Mouse (Mus musculus): ENCODE measurements around the gene Mphosph9. TPM values are rescaled to one million over a fixed set of nuclear protein-coding genes. Genes with fewer than 3 reads are reported as not detected.
"Not testable (repeated sequence)": the region's sequence is repeated elsewhere in the genome, so short reads cannot be mapped to it uniquely, and the experiment has no call there.

Mphosph9 gene
- polyA plus RNA-seq, 1 experiment: 7.1 TPM

DNA sequence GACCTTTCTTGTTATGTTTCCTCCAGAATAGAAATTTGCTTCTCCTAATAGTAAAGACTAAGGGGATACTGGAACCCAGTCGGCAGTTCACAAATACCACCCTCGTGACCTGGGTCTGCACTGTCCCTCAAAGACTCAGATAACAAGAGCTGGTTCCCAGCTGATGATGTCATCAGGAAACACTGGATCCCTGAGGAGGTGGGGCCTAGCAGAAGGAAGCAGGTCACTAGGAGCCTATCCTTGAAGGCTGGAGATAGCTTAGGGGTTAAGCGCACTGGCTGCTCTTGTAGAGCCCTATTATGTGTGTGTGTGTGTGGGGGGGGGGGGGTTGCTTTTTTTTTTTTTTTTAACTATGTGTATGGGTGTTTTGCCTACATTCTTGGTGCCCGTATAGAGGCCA, 27.6 kb downstream of the Mphosph9 start:
- no peak overlapping the region for H3K4me3 ChIP-seq (replicated peaks; ENCODE audit: control insufficient read depth, low read depth, low read length)
- H3K27ac ChIP-seq (ENCODE audit: control insufficient read depth, insufficient read depth, low read depth, low read length, poor library complexity): no peak overlapping the region
- whole genome bisulfite sequencing: 91% methylated on average over 4 of the region's 4 CpGs
- no peak for TF ChIP-seq CTCF (IDR thresholded peaks at IDR 0.05; ENCODE audit: control insufficient read depth, insufficient read depth, low read length)
- no peak for TF ChIP-seq POLR2A (IDR thresholded peaks at IDR 0.05; ENCODE audit: borderline replicate concordance, control insufficient read depth, low read depth, low read length)
- no peaks in the 10 kb centered on the region for H3K4me1 ChIP-seq (ENCODE audit: control insufficient read depth, insufficient read depth, low read length)

DNA sequence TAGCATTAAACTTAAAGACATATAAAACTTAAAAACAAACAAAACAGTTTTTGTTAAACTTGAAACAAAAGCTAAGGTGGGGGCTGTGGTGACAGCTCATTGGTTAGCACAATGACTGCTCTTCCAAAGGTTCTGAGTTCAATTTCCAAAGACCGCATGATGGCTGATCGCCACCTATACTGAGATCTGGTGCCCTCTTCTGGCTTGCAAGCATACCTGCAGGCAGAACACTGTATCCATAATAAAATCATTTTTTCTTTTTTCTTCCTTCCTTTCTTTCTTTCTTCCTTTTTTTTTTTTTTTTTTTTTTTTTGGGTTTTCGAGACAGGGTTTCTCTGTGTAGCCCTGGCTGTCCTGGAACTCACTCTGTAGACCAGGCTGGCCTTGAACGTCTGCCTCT, 28.5 kb downstream of the Mphosph9 start:
- 61% methylated on average over 3 of the region's 4 CpGs for WGBS
- not testable (repeated sequence) for H3K4me3 ChIP-seq (replicated peaks; ENCODE audit: control insufficient read depth, low read depth, low read length); H3K27ac ChIP-seq (ENCODE audit: control insufficient read depth, insufficient read depth, low read depth, low read length, poor library complexity); H3K4me1 ChIP-seq (ENCODE audit: control insufficient read depth, insufficient read depth, low read length)
- TF ChIP-seq CTCF (IDR thresholded peaks at IDR 0.05; ENCODE audit: control insufficient read depth, insufficient read depth, low read length): peak; percentile 54

DNA sequence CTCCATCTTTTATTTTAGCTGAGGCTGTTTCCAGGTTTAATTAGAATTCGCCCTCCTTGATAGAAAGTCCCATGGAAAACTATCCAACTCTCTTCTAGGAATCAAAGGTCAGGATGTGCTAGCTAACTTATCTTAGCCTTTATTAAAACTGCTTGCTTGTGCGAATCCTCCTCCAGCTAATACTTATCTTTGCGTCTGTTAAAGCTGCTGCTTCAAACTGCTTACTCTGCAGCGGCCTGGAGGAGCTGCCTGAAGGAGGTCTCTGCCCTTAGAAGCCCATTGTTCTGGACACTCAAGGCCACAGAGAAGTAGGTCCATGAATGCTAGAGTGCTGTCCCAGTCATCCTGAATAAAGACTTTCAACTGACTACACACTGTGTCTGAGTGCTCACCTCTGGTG, 31.3 kb downstream of the Mphosph9 start:
- WGBS: 91% methylated on average over 4 of the region's 4 CpGs
- no peak overlapping the region for H3K4me3 ChIP-seq (replicated peaks; ENCODE audit: control insufficient read depth, low read depth, low read length)
- TF ChIP-seq POLR2A (IDR thresholded peaks at IDR 0.05; ENCODE audit: borderline replicate concordance, control insufficient read depth, low read depth, low read length) (no peak), CTCF (IDR thresholded peaks at IDR 0.05; ENCODE audit: control insufficient read depth, insufficient read depth, low read length) (no peak)
- no peak overlapping the region for H3K27ac ChIP-seq (ENCODE audit: control insufficient read depth, insufficient read depth, low read depth, low read length, poor library complexity)
- no peaks in the 10 kb centered on the region for H3K4me1 ChIP-seq (ENCODE audit: control insufficient read depth, insufficient read depth, low read length)

- no peaks in the 10 kb centered on the region for H3K4me1 ChIP-seq (ENCODE audit: control insufficient read depth, insufficient read depth, low read length)
- H3K27ac ChIP-seq (ENCODE audit: control insufficient read depth, insufficient read depth, low read depth, low read length, poor library complexity): no peak overlapping the region
- TF ChIP-seq POLR2A (IDR thresholded peaks at IDR 0.05; ENCODE audit: borderline replicate concordance, control insufficient read depth, low read depth, low read length): no peak
- no peak for TF ChIP-seq CTCF (IDR thresholded peaks at IDR 0.05; ENCODE audit: control insufficient read depth, insufficient read depth, low read length)
- 94% methylated on average over 5 of the region's 5 CpGs for WGBS
- H3K4me3 ChIP-seq (replicated peaks; ENCODE audit: control insufficient read depth, low read depth, low read length): no peak overlapping the region
Observed at GRCm38 (mm10) chr5:124293967-124294366, 33.8 kb downstream of the Mphosph9 start.

- TF ChIP-seq CTCF (IDR thresholded peaks at IDR 0.05; ENCODE audit: control insufficient read depth, insufficient read depth, low read length) (no peak), POLR2A (IDR thresholded peaks at IDR 0.05; ENCODE audit: borderline replicate concordance, control insufficient read depth, low read depth, low read length) (no peak)
- WGBS: 88% methylated on average over 4 of the region's 4 CpGs
- Histone ChIP-seq H3K4me3 (replicated peaks; ENCODE audit: control insufficient read depth, low read depth, low read length) (no peak overlapping the region), H3K27ac (ENCODE audit: control insufficient read depth, insufficient read depth, low read depth, low read length, poor library complexity) (no peak overlapping the region), H3K4me1 (ENCODE audit: control insufficient read depth, insufficient read depth, low read length) (no peaks in the 10 kb centered on the region)
Observed at GRCm38 (mm10) chr5:124290216-124290615, 37.6 kb downstream of the Mphosph9 start.

DNA sequence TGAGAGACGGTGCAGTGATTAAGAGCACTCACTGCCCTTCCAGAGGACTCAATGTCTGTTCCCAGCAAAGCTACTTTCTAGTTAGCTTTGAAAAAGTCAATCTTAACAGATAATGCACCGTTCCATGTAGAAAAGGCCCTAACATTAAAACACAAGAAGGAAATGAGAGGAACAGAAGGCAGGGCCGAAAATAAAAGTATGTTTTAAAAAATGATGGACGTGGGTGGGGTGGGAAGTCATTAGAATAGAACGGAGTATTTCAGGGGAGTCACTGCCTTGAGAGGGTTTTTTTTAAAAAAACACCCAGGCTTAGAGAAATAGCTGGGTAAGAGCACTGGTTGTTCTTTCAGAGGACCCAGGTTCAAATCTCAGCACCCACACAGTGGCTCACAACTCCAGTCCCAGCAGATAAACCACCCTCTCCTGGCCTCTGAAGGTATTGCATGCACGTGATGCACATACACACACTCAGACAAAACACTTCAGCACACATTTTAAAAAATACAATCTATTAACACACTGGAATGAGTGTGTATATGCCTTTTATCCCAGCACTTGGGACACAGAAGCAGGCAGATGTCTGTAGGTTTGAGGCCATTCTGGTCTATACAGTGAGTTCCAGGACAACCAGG, 40.0 kb downstream of the Mphosph9 start:
- Histone ChIP-seq H3K4me3 (replicated peaks; ENCODE audit: control insufficient read depth, low read depth, low read length) (no peak overlapping the region), H3K4me1 (ENCODE audit: control insufficient read depth, insufficient read depth, low read length) (no peaks in the 10 kb centered on the region)
- WGBS: 91% methylated on average over 6 of the region's 6 CpGs

DNA sequence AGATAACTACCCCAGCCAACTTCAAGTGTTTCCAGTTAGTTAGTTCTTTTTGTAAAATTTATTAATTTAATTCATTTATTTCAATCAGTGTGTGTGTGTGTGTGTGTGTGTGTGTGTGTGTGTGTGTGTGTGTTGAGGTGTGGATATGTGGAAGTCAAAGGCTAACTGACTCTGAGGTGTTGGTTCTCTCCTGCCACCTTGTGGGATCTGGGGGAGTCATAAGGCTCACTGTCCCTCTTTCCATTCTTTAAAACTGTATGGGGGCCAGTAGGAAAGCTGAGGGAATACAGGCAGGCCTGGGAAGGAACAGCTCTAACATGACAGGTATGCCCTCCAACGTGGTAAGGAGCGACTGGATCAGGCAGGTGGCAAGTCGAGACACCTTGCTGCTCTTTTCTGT, 43.4 kb downstream of the Mphosph9 start:
- no peak overlapping the region for H3K27ac ChIP-seq (ENCODE audit: control insufficient read depth, insufficient read depth, low read depth, low read length, poor library complexity)
- 76% methylated on average over 3 of the region's 3 CpGs for WGBS
- no peak for TF ChIP-seq CTCF (IDR thresholded peaks at IDR 0.05; ENCODE audit: control insufficient read depth, insufficient read depth, low read length)
- TF ChIP-seq POLR2A (IDR thresholded peaks at IDR 0.05; ENCODE audit: borderline replicate concordance, control insufficient read depth, low read depth, low read length): no peak
- no peaks in the 10 kb centered on the region for H3K4me1 ChIP-seq (ENCODE audit: control insufficient read depth, insufficient read depth, low read length)
- no peak overlapping the region for H3K4me3 ChIP-seq (replicated peaks; ENCODE audit: control insufficient read depth, low read depth, low read length)

More for the DNA sequence above, 40.0 kb downstream of the Mphosph9 start:
- H3K27ac ChIP-seq (ENCODE audit: control insufficient read depth, insufficient read depth, low read depth, low read length, poor library complexity): no peak overlapping the region
- TF ChIP-seq POLR2A (IDR thresholded peaks at IDR 0.05; ENCODE audit: borderline replicate concordance, control insufficient read depth, low read depth, low read length): no peak
- no peak for TF ChIP-seq CTCF (IDR thresholded peaks at IDR 0.05; ENCODE audit: control insufficient read depth, insufficient read depth, low read length)

- Histone ChIP-seq H3K27ac (ENCODE audit: control insufficient read depth, insufficient read depth, low read depth, low read length, poor library complexity) (no peak overlapping the region), H3K4me1 (ENCODE audit: control insufficient read depth, insufficient read depth, low read length) (no peaks in the 10 kb centered on the region), H3K4me3 (replicated peaks; ENCODE audit: control insufficient read depth, low read depth, low read length) (no peak overlapping the region)
- TF ChIP-seq CTCF (IDR thresholded peaks at IDR 0.05; ENCODE audit: control insufficient read depth, insufficient read depth, low read length): no peak
- no peak for TF ChIP-seq POLR2A (IDR thresholded peaks at IDR 0.05; ENCODE audit: borderline replicate concordance, control insufficient read depth, low read depth, low read length)
- 81% methylated on average over 2 of the region's 2 CpGs for WGBS
Observed at GRCm38 (mm10) chr5:124282854-124283253, 44.9 kb downstream of the Mphosph9 start.

GRCm38 (mm10) chr5:124270226-124270625, 57.5 kb downstream of the Mphosph9 start:
- H3K4me1 ChIP-seq (ENCODE audit: control insufficient read depth, insufficient read depth, low read length): no peaks in the 10 kb centered on the region
- 95% methylated on average over 5 of the region's 5 CpGs for WGBS
- no peak overlapping the region for H3K27ac ChIP-seq (ENCODE audit: control insufficient read depth, insufficient read depth, low read depth, low read length, poor library complexity)
- TF ChIP-seq POLR2A (IDR thresholded peaks at IDR 0.05; ENCODE audit: borderline replicate concordance, control insufficient read depth, low read depth, low read length) (no peak), CTCF (IDR thresholded peaks at IDR 0.05; ENCODE audit: control insufficient read depth, insufficient read depth, low read length) (no peak)
- H3K4me3 ChIP-seq (replicated peaks; ENCODE audit: control insufficient read depth, low read depth, low read length): no peak overlapping the region

All from bone marrow, adult 2 months (tissue).